Mouse (Mus musculus): ENCODE data around the gene Herc3.
"Not testable (repeated sequence)": the region's sequence is repeated elsewhere in the genome, so short reads cannot be mapped to it uniquely, and the experiment has no call there.

Gene Herc3

GRCm38 (mm10) chr6:58859517-58859916, 28.3 kb downstream of the Herc3 start:
- no peak for DNase-seq (ENCODE audit: low spot score)

GRCm38 (mm10) chr6:58862446-58862993, 31.3 kb downstream of the Herc3 start:
- DNase-seq (ENCODE audit: low spot score), result peak; percentile 70

- DNase-seq (ENCODE audit: low spot score), result no peak
Measured at GRCm38 (mm10) chr6:58863631-58864235, 32.5 kb downstream of the Herc3 start.

- not testable (repeated sequence) for DNase-seq (ENCODE audit: low spot score)
Measured at GRCm38 (mm10) chr6:58867858-58868257, 36.6 kb downstream of the Herc3 start.

GRCm38 (mm10) chr6:58879572-58879971, 48.3 kb downstream of the Herc3 start:
- no peak for DNase-seq (ENCODE audit: low spot score)

GRCm38 (mm10) chr6:58879987-58880386, 48.7 kb downstream of the Herc3 start:
- DNase-seq (ENCODE audit: low spot score), result no peak

- DNase-seq (ENCODE audit: low spot score), result no peak
Measured at GRCm38 (mm10) chr6:58880861-58881260, 49.6 kb downstream of the Herc3 start.

- DNase-seq (ENCODE audit: low spot score), result peak; percentile 44
Measured at GRCm38 (mm10) chr6:58881363-58881762, 50.1 kb downstream of the Herc3 start.

- peak; percentile 21 for DNase-seq (ENCODE audit: low spot score)
Measured at GRCm38 (mm10) chr6:58882271-58882670, 51.0 kb downstream of the Herc3 start.

GRCm38 (mm10) chr6:58889917-58890316, 58.7 kb downstream of the Herc3 start:
- no peak for DNase-seq (ENCODE audit: low spot score)

- no peak for DNase-seq (ENCODE audit: low spot score)
Measured at GRCm38 (mm10) chr6:58893307-58893706, 62.0 kb downstream of the Herc3 start.

- no peak for DNase-seq (ENCODE audit: low spot score)
Measured at GRCm38 (mm10) chr6:58894994-58895393, 63.7 kb downstream of the Herc3 start.

- DNase-seq (ENCODE audit: low spot score), result no peak
Measured at GRCm38 (mm10) chr6:58896648-58897047, 65.4 kb downstream of the Herc3 start.

- no peak for DNase-seq (ENCODE audit: low spot score)
Measured at GRCm38 (mm10) chr6:58899076-58899475, 67.8 kb downstream of the Herc3 start.

GRCm38 (mm10) chr6:58900536-58900935, 69.3 kb downstream of the Herc3 start:
- no peak for DNase-seq (ENCODE audit: low spot score)

GRCm38 (mm10) chr6:58903171-58903570, 71.9 kb downstream of the Herc3 start:
- no peak for DNase-seq (ENCODE audit: low spot score)

- no peak for DNase-seq (ENCODE audit: low spot score)
Measured at GRCm38 (mm10) chr6:58904551-58904950, 73.3 kb downstream of the Herc3 start.

- no peak for DNase-seq (ENCODE audit: low spot score)
Measured at GRCm38 (mm10) chr6:58906852-58907261, 75.6 kb downstream of the Herc3 start, which contains the start of gene Nap1l5. TSS of gene Nap1l5 (minus strand) at chr6:58907076.

GRCm38 (mm10) chr6:58907336-58907735, 76.1 kb downstream of the Herc3 start:
- DNase-seq (ENCODE audit: low spot score), result no peak

- no peak for DNase-seq (ENCODE audit: low spot score)
Measured at GRCm38 (mm10) chr6:58907791-58908190, 76.5 kb downstream of the Herc3 start.

- peak; percentile 15 for DNase-seq (ENCODE audit: low spot score)
Measured at GRCm38 (mm10) chr6:58912842-58913241, 81.6 kb downstream of the Herc3 start.

GRCm38 (mm10) chr6:58913551-58913950, 82.3 kb downstream of the Herc3 start:
- no peak for DNase-seq (ENCODE audit: low spot score)

- no peak for DNase-seq (ENCODE audit: low spot score)
Measured at GRCm38 (mm10) chr6:58913971-58914370, 82.7 kb downstream of the Herc3 start.

GRCm38 (mm10) chr6:58916498-58916897, 85.2 kb downstream of the Herc3 start:
- no peak for DNase-seq (ENCODE audit: low spot score)
